Mouse (Mus musculus): ENCODE measurements around the gene Plppr3.
"Not testable (repeated sequence)": the region's sequence is repeated elsewhere in the genome, so short reads cannot be mapped to it uniquely, and the experiment has no call there.

Plppr3 gene

DNA sequence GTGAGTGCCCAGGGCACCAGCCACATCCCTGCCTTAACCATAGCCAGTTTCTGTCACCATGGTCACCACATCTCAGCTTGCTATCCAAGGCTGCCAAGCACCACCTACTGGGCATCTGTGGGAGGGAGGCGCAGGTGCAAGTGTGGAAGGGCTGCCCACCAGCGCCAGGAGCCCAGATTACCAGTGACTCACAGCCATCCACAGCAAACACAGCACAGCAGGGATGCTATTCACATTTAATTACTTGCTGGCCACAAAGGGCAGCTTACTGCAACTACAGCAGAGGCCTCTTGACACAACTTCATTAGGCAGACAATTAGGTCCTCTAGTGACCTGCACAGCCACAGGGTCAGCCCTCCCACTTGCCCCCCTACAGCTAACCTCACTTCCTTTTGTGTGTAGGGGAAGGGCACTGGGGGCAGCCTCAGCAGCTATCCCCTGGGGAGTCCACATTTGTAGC, 26.5 kb upstream of the Plppr3 start:
- peak; percentile 28 for DNase-seq (ENCODE audit: low read depth, low spot score)

DNA sequence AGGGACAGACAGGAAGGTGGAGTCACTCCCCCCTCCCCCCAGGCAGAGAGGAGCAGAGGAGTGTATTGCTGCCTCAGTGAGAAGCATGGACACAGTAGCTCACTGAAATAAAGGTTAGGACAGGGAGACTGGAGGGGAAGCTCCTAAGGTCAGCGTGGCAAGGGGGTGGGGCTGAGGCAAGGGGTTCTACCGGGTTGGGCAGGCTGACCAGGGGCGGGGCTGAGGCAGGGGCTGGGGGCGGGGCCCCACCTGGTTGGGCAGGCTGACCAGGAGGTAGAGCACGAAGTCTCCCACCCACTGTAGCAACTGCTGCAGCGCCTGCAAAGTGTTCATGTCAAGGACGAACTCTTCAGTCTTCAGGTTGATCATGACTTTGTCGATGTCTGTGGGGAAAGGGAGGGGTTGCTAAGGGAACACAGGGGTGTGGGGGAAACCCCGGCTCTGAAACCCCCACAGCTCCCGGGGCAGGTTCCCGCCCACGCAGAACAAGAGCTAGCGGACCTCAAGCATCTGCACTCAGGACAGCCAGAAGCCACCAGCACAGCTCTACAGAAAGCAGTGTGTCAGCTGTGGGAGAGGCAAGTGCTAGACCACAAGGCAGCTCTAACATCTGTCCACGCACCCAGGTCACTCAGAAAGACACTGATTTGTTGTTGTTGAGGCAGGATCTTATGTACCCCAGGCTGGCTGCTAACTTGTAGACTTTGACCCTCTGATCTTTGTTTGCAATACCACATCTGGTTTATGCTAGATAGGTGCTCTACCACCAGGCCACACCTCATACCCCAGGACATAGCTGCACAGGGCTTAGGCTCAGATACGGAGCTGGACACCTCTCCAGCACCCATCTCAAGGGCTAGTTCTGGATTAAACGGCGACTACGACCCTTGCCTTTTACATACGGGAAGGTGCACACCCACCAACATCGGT, 23.1 kb upstream of the Plppr3 start:
- DNase-seq (ENCODE audit: low read depth, low spot score): no peak

DNA sequence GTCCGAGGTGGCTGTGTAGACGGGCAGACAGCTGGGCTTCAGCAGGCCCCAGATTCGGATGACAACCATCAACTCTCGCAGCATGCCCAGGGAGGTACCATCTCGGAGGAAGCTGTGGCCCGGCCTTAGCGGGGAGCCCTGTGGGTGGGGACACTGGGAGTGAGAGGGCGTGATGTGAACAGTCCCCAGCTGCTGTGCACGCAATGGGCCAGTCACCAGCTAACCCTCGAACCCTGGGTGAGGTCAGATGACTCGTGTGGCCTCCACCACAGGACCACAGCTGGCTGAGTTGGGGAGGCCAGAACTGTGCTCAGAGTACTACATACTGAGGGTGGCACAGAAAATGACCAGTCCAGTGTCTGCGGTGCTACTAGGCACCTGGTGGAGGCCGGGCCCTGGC, 22.4 kb upstream of the Plppr3 start:
- DNase-seq (ENCODE audit: low read depth, low spot score): no peak

DNA sequence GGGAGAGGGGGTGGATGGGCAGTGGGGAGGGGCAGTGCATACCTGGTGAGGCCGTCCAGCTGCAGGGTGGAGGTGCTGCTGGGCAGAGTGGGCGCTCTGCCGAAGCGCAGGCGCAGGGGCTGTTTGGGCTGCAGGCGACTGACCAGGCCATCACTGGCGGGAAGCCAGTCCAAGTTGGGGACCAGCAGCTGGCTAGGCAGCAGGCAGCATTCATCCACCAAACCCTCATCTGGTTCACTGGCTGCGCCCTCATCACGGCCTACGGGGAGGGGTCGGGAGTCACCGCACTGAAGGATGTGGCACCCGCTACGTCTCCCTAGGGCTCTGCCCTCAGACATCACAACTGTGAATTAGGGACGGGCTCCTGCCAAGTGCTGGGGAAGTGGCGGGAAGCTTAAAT, 21.9 kb upstream of the Plppr3 start:
- DNase-seq (ENCODE audit: low read depth, low spot score): no peak

DNA sequence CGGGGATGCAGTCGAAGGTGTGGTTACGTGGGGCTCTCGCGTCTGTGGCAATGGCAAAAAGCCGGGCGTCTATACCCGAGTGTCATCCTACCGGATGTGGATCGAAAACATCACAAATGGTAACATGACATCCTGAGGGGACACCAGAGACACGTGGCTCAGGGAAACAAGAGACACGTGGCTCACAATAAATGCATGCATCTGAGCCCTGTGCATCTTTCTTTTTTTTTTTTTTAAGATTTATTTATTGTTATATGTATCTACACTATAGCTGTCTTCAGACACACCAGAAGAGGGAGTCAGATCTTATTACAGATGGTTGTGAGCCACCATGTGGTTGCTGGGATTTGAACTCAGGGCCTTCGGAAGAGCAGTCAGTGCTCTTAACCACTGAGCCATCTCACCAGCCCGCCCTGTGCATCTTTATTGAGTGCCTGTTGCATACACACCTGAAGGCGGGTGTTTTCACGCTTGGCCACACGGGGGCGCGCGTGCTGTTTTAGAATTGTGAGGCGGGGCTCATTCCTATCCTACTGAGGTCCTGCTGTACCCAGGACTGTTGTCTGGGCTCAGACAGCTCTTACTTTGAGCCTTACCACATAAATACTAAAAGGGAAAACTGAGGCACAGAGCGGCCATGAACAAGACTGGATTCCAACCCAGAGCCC, 18.2 kb upstream of the Plppr3 start:
- not testable (repeated sequence) for DNase-seq (ENCODE audit: low read depth, low spot score)

DNA sequence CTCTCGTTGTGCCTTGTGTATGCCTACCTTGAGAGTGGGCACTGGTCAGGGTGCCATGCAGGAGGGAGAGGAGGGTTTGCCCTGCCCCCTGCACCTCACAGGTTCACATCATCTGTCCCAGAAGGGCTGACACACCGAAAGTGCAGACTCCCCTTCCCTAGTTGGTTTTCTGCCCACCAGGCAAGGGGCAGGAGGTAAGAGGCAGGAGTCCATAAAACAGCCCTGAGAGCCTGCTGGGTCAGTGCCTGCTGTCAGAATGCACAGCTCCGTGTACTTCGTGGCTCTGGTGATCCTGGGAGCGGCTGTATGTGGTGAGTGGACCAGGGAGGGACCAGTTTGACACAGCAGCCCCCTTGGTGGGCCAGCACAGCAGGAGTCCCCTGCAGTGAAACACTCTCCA, 16.2 kb upstream of the Plppr3 start, which contains the start of gene Cfd:
Gene Cfd (plus strand): TSS at position 184 of the 400 bp plus-strand sequence.
- DNase-seq (ENCODE audit: low read depth, low spot score): no peak

DNA sequence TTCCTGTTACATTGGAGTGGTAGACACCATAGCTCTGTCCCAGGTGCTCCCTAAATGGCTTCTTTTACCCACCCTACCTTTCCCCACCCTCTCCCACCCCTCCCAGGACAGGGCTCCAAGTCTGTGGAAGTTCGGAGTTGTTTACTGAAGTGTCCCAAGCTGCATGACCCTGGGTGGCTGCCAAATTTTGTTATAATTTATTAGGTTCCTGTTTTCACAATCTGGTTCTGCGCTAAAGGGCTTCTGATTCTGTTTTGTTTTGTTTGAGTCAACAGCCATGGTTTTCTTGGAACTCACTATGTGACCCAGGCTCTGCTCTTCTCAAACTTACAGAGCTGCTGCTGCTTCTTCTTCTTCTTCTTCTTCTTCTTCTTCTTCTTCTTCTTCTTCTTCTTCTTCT, 15.0 kb upstream of the Plppr3 start:
- no peak for DNase-seq (ENCODE audit: low read depth, low spot score)

DNA sequence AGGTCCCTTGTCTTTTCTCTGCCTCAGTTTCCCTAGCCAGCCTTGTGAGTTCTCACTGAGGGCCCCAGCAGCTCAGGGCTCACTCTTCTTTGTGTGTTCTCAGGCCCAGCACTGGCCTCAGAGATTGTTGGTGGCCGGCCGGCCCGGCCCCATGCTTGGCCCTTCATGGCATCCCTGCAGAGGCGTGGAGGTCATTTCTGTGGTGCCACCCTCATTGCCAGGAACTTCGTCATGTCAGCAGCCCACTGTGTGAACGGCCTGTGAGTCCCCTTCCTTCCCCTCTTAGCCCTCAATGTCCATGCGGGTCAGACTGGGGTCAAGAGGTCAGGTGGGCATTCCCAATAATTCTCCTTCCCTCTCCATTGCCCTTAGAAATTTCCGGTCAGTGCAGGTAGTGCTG, 12.2 kb upstream of the Plppr3 start:
- DNase-seq (ENCODE audit: low read depth, low spot score): no peak

DNA sequence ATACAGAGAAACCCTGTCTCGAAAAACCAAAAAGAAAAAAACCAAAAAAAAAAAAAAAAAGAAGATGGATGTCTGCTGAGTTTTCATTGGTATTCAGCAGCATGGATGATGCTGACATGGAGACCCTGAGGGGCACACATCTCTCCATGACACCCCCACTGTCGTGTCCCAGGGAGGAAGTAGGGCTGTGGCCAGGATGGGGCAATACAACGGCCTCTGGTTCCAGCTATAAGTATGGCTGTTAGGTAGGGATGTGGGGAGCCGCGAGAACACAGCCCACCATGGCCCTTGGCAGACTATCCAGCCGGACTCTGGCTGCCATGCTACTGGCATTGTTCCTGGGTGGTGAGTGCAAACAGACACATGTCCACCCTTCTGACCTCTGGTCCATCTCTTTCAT, 11.6 kb upstream of the Plppr3 start, which contains the start of gene Elane:
Gene Elane (plus strand): TSS at position 194 of the 400 bp plus-strand sequence.
- DNase-seq (ENCODE audit: low read depth, low spot score): no peak

DNA sequence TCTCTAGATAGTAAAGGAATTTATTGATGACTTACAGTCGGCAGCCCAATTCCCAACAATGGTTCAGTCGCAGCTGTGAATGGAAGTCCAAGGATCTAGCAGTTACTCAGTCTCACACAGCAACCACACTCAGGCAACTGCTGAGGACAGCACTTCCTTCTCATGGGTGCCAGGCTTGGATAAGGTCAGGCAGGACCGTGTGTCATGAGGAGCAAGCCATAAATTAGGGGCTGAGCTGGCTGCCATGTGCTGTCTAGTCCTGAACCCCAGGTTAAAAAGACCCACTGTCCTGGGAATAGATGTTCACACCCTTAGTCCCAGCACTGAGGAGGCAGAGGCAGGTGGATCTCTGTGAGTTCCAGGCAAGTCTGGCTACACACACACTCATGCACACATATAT, 10.5 kb upstream of the Plppr3 start:
- DNase-seq (ENCODE audit: low read depth, low spot score): not testable (repeated sequence)

DNA sequence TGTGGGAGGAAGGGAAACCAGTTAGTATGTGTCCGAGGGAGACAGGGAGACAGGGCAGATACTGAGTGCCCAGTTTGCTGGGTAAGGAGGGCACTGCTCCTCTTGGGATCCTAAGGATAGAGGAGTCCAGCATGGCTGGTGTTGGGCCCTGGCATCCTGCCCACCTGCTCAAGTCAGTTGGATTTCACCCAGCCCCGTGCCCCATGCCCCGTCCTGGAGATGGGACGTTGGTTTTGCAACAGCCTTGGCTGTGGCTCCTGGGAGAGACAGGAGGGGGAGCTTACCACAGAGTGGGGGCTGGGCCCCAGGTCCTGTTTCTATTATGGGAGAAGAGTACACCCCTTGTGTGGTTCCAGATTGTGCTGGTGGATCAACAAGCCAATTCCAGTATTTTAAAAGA, 10.0 kb upstream of the Plppr3 start:
- no peak for DNase-seq (ENCODE audit: low read depth, low spot score)

DNA sequence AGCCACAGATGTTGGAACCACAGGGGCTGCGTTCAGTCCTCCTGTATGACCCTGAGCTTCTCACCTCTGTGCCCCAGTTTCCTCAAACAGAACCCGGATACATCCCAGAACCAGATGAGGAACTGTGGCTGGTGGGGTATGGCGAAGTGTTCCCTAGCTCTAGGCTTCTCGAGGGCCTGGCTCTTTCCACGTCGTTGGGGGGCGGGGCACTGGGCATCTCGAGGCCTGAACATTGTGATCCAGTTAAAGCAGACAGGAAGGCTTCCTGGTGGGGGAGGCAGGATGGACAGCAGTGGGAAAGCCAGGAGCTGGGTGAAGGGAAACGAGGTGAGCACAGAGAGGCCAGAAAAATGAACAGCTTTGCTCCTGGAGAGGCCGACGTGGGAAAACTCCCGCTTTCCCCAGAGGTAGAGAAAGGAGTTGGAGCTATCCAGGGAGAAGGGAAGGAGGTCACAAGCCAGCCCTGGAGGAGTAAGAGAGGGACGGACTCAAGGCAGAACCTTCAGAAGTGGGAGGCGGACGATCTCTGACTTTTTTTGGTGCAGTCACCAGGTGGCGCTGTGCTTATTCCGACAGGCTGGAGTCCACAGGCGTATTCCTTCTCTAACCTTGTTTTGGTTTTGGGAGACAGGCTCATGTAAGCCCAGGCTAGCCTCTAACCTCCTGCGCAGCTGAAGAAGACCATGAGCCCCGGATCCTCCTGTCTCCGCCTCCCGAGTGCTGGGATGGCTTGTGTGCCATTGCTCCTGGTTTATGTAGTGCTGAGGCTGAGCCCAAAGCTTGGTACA, 9.1 kb upstream of the Plppr3 start:
- no peak for DNase-seq (ENCODE audit: low read depth, low spot score)

DNA sequence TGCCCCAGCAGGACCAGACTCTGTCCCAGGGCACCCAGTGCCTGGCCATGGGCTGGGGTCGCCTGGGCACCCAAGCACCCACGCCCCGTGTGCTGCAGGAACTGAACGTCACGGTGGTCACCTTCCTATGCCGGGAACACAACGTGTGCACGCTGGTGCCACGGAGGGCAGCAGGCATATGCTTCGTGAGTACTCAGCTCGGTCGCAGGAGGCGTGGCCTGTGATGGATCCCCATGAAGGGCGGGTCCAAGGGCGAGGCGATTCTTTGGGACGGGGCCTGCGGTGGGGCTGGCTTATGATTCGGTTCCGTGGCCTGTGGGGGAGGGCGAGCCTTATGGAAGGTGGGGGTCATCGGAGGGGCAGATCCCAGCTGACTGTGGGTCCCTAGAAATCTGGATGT, 7.5 kb upstream of the Plppr3 start:
- no peak for DNase-seq (ENCODE audit: low read depth, low spot score)

DNA sequence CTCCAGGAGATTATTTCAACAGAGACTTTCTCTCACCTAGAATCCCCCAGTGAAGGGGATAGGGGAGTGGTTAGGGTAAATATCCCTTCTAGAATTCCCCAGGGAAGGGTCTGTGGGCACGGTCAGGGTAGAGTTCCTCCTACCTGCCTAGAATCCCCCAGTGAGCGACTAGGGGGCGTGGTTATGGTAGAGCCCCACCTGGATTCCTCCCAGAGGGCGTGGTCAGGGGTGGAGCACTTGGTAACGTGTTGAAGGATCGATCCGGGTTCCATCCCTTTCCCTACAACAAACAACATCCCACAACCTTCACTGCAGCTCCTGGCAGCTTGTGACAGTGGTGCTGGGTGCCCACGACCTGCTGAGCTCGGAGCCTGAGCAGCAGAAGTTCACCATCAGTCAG, 6.3 kb upstream of the Plppr3 start:
- DNase-seq (ENCODE audit: low read depth, low spot score): no peak

DNA sequence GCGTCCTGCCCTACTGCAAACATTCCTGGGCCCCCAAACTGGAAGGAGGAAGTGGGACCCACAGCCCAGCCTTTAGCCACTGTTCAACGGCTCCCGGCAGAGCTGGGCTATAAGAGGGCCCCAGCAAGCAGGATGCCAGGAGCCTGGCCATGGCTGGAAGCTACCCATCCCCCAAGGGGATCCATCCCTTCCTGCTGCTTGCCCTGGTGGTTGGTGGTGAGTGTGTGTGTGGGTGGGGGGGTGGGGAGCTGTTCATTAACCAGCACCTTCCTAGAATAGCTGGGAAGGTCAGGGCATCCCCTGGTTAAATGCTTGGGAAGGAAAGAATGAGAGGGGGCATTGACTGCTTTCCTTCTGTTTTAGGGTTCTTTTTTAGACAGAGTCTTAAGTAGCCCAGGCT, 5.1 kb upstream of the Plppr3 start:
- DNase-seq (ENCODE audit: low read depth, low spot score): no peak

DNA sequence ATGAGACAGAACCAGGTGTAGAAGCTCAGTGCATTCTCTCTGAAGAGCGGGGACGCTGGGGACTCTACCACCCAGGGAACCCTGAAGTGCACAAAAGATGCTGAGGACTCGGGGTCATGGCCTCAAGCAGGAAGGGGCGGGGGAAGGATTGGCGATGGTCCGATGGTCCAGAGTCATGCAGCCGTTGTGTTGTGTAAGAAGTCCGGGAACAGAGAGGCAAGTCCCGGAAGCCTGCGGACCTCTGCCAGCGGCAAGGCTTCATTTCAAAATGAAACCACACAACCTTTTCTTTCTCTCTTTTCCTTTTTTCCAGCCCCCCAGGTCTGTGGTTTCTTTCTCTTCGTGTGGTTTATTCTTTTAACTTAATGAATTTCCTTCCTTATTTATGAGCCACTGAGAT, 3.3 kb upstream of the Plppr3 start:
- no peak for DNase-seq (ENCODE audit: low read depth, low spot score)

DNA sequence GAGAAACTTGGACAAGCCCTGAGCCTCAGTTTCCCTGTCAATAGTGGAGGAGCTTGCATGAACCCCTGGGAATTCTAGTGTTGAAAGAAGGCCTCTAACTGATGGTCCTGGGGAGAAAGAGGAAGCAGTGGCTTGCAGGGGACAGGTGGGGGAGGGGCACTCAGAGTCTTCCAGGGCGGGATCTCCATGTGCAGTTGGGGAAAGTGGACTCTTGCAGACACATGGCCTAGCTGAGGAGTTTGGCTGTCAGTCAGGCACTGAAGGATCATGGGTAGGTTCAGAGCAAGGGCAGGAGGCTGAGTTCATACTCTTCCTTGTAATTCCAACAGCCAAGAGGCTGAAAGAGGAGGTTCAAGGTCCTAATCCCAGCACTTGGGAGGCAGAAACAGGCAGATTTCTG, 2.7 kb upstream of the Plppr3 start:
- DNase-seq (ENCODE audit: low read depth, low spot score): no peak

DNA sequence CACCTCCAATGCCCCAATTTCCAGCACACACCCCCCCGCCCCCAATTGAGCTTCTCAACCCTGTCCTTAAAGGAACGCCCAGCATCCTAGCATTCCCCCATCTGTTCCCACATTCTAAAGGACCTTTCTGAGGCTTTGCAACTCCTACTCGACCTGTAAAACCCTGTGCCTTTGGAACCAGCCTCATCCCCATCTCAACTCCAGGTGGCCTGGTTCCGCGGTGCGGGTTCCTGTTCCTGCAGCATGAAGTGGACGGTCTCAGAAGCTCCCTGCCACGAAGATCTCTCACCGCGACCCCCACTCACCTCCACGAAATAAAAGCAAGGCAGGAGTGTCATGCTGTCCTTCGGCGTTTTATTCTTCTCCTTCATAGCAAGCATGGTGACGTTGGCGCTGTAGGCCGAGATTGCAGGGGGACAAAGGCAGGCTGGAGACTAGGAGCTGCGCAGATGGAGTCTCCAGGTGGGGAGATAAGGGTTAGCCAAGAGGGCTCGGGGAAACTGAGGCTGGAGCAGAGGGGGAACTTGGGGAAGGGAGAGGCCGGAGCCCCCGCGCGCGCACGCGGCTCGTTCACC, 632 bp downstream of the Plppr3 start:
- no peak for DNase-seq (ENCODE audit: low read depth, low spot score)

DNA sequence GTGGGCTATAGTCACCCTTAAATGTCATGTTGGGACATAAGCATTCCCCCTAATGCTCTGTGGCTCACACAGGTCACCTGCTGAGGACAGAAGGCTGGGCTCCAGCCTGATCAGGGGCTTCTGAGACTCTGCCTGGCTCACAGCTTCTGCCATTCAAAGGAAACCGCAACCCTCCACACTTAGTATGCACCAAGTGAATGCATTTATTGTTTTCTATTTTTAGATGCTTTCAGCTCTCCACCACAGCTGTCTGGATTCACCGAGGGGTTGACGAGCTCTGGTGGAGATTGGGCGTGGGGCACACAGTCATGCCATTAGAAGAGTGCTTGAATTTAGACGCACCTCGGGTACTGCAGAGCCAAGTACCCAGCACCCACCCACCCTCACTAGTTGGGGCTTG, 1.1 kb downstream of the Plppr3 start:
- no peak for DNase-seq (ENCODE audit: low read depth, low spot score)

DNA sequence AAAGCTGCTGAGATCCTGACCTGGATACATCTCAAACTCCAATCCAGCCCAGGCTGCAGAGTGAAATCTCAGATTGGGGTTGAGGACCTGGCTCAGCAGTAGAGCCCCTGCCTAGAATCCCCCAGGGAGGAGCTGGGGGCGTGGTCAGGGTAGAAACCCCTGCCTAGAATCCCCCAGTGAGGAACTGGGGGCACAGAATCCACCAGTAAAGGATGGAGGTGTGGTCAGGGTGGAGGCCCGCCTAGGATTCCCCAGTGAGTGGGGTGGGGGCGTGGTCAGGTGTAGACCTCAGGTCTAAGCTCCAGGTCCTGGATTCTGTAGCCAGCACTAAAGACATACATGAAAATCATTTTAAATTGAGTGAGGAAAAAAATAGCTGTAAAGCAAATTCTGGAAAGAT, 1.6 kb downstream of the Plppr3 start:
- no peak for DNase-seq (ENCODE audit: low read depth, low spot score)

DNA sequence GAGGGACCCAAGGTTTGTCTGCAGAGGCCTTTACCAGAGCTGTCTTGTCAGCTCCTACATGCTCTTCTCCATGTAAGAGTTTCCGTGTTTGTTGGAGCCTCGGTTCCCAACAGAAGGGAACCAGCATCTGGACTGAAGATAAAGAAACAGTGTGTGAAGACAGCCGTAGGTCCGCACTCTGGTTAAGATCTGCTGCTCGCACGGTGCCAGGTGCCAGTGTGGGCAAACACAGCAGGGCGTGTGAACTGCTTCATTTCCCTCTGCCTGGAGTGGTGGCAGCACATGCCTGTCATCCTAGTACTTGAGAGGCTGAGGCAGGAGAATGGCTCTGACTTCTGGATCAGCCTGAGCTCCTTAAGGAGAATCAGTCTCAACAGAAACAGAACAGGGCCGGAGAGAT, 2.6 kb downstream of the Plppr3 start:
- no peak for DNase-seq (ENCODE audit: low read depth, low spot score)

DNA sequence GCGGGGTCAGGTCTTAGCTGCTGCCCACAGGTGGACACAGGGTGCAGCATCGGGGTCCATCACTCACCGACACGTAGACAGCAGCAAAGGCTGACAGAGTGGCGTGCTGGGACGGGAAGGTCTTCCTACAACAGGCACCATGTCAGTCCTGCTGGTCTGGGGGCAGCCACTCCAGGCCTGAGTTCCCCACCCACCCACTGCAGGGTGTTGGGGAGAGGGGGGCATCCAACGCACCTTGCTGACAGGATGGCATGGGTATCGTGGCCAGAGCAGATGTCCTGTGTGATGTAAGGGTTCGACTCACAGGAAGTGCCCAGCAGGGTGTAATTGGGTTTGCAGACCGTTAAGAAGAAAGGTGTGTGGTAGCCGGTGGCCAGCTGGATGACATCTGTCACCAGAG, 7.8 kb downstream of the Plppr3 start:
- DNase-seq (ENCODE audit: low read depth, low spot score): no peak
